Mouse (Mus musculus): ENCODE measurements around the gene Mosmo. TPM values are rescaled to one million over a fixed set of nuclear protein-coding genes. Genes with fewer than 3 reads are reported as not detected.

The Mosmo gene
- polyA plus RNA-seq, 2 experiments = 15.6 to 30.8 TPM

GRCm38 (mm10) chr7:120727581-120727980 lies 50.2 kb downstream of the Mosmo start:
- 74% methylated on average over 3 of the region's 3 CpGs for WGBS
- peaks cover 24% of the 10 kb centered on the region for H3K36me3 ChIP-seq (ENCODE audit: control insufficient read depth, insufficient read depth, low read length)
- no peak for TF ChIP-seq POLR2A (IDR thresholded peaks at IDR 0.05; ENCODE audit: borderline replicate concordance, extremely low read depth, insufficient read depth, insufficient read length)

GRCm38 (mm10) chr7:120729635-120730034 lies 52.2 kb downstream of the Mosmo start:
- Histone ChIP-seq H3K4me1 (ENCODE audit: control insufficient read depth, insufficient read depth, low read length) (no peaks in the 10 kb centered on the region), H3K36me3 (ENCODE audit: control insufficient read depth, insufficient read depth, low read length) (peaks cover 28% of the 10 kb centered on the region), H3K9me3 (ENCODE audit: control insufficient read depth, low read length) (no peaks in the 10 kb centered on the region), H3K4me3 (replicated peaks; ENCODE audit: low read length) (no peak overlapping the region), H3K27ac (replicated peaks; ENCODE audit: low read depth, low read length) (no peak overlapping the region), H3K27me3 (ENCODE audit: control insufficient read depth, insufficient read depth, low read length) (no peaks in the 10 kb centered on the region), H3K9ac (ENCODE audit: low read depth, low read length, severe bottlenecking) (no peak overlapping the region), H3K4me2 (replicated peaks; ENCODE audit: low read depth, low read length, severe bottlenecking) (no peak overlapping the region)
- DNase-seq (ENCODE audit: low spot score) (no peak), ATAC-seq (ENCODE audit: low FRiP score, low read depth) (no peak)
- 74% methylated on average over 5 of the region's 5 CpGs for WGBS
- no peak for TF ChIP-seq POLR2A (IDR thresholded peaks at IDR 0.05; ENCODE audit: borderline replicate concordance, extremely low read depth, insufficient read depth, insufficient read length)

More at GRCm38 (mm10) chr7:120727581-120727980, 50.2 kb downstream of the Mosmo start:
- Histone ChIP-seq H3K4me2 (replicated peaks; ENCODE audit: low read depth, low read length, severe bottlenecking) (no peak overlapping the region), H3K4me1 (ENCODE audit: control insufficient read depth, insufficient read depth, low read length) (no peaks in the 10 kb centered on the region), H3K27me3 (ENCODE audit: control insufficient read depth, insufficient read depth, low read length) (no peaks in the 10 kb centered on the region), H3K9ac (ENCODE audit: low read depth, low read length, severe bottlenecking) (no peak overlapping the region), H3K4me3 (replicated peaks; ENCODE audit: low read length) (no peak overlapping the region), H3K27ac (replicated peaks; ENCODE audit: low read depth, low read length) (no peak overlapping the region), H3K9me3 (ENCODE audit: control insufficient read depth, low read length) (no peaks in the 10 kb centered on the region)
- DNase-seq (ENCODE audit: low spot score) = peak; percentile 22
- no peak for ATAC-seq (ENCODE audit: low FRiP score, low read depth)

- no peak overlapping the region for H3K4me2 ChIP-seq (replicated peaks; ENCODE audit: low read depth, low read length, severe bottlenecking)
- no peak overlapping the region for H3K27ac ChIP-seq (replicated peaks; ENCODE audit: low read depth, low read length)
- H3K36me3 ChIP-seq (ENCODE audit: control insufficient read depth, insufficient read depth, low read length) = peaks cover 26% of the 10 kb centered on the region
- no peaks in the 10 kb centered on the region for H3K27me3 ChIP-seq (ENCODE audit: control insufficient read depth, insufficient read depth, low read length)
- H3K9me3 ChIP-seq (ENCODE audit: control insufficient read depth, low read length) = no peaks in the 10 kb centered on the region
- TF ChIP-seq POLR2A (IDR thresholded peaks at IDR 0.05; ENCODE audit: borderline replicate concordance, extremely low read depth, insufficient read depth, insufficient read length) = no peak
- no peak overlapping the region for H3K4me3 ChIP-seq (replicated peaks; ENCODE audit: low read length)
- DNase-seq (ENCODE audit: low spot score) (no peak), ATAC-seq (ENCODE audit: low FRiP score, low read depth) (no peak)
- WGBS = 68% methylated on average over 7 of the region's 7 CpGs
- H3K9ac ChIP-seq (ENCODE audit: low read depth, low read length, severe bottlenecking) = no peak overlapping the region
- no peaks in the 10 kb centered on the region for H3K4me1 ChIP-seq (ENCODE audit: control insufficient read depth, insufficient read depth, low read length)
Observed at GRCm38 (mm10) chr7:120732906-120733305, 55.5 kb downstream of the Mosmo start.

GRCm38 (mm10) chr7:120739018-120739417 lies 61.6 kb downstream of the Mosmo start, which contains the start of gene Vwa3a:
Gene Vwa3a, plus strand, starts transcription at chr7:120739318.
- Histone ChIP-seq H3K9me3 (ENCODE audit: control insufficient read depth, low read length) (no peaks in the 10 kb centered on the region), H3K27ac (replicated peaks; ENCODE audit: low read depth, low read length) (no peak within 1 kb of the TSS), H3K4me1 (ENCODE audit: control insufficient read depth, insufficient read depth, low read length) (no peaks in the 10 kb centered on the region; the same call in 1 of the 2 replicates), H3K9ac (ENCODE audit: low read depth, low read length, severe bottlenecking) (no peak within 1 kb of the TSS), H3K4me2 (replicated peaks; ENCODE audit: low read depth, low read length, severe bottlenecking) (no peak within 1 kb of the TSS), H3K36me3 (ENCODE audit: control insufficient read depth, insufficient read depth, low read length) (0 out of 2 replicates have a peak, but pooled peaks cover 8% of the 10 kb centered on the region), H3K4me3 (replicated peaks; ENCODE audit: low read length) (no peak within 1 kb of the TSS), H3K27me3 (ENCODE audit: control insufficient read depth, insufficient read depth, low read length) (no peaks in the 10 kb centered on the region)
- 65% methylated on average over 6 of the region's 6 CpGs for WGBS
- ATAC-seq (ENCODE audit: low FRiP score, low read depth) (no peak), DNase-seq (ENCODE audit: low spot score) (no peak)
- TF ChIP-seq POLR2A (IDR thresholded peaks at IDR 0.05; ENCODE audit: borderline replicate concordance, extremely low read depth, insufficient read depth, insufficient read length) = no peak

GRCm38 (mm10) chr7:120739558-120740101 lies 62.2 kb downstream of the Mosmo start:
- no peak overlapping the region for H3K4me2 ChIP-seq (replicated peaks; ENCODE audit: low read depth, low read length, severe bottlenecking)
- WGBS = 13% methylated on average over 5 of the region's 5 CpGs
- DNase-seq (ENCODE audit: low spot score) (no peak), ATAC-seq (ENCODE audit: low FRiP score, low read depth) (no peak)
- no peak overlapping the region for H3K9ac ChIP-seq (ENCODE audit: low read depth, low read length, severe bottlenecking)
- H3K4me1 ChIP-seq (ENCODE audit: control insufficient read depth, insufficient read depth, low read length) = no peaks in the 10 kb centered on the region; the same call in 1 of the 2 replicates
- no peak for TF ChIP-seq POLR2A (IDR thresholded peaks at IDR 0.05; ENCODE audit: borderline replicate concordance, extremely low read depth, insufficient read depth, insufficient read length)
- no peaks in the 10 kb centered on the region for H3K27me3 ChIP-seq (ENCODE audit: control insufficient read depth, insufficient read depth, low read length)
- H3K9me3 ChIP-seq (ENCODE audit: control insufficient read depth, low read length) = no peaks in the 10 kb centered on the region
- H3K27ac ChIP-seq (replicated peaks; ENCODE audit: low read depth, low read length) = no peak overlapping the region
- no peak overlapping the region for H3K4me3 ChIP-seq (replicated peaks; ENCODE audit: low read length)
- 0 out of 2 replicates have a peak, but pooled peaks cover 4% of the 10 kb centered on the region for H3K36me3 ChIP-seq (ENCODE audit: control insufficient read depth, insufficient read depth, low read length)

All from limb, embryonic 14.5 days (tissue).